Mouse (Mus musculus) intestine, embryonic 14.5 days (tissue): ENCODE results near the gene Col24a1. TPM values are rescaled to one million over a fixed set of nuclear protein-coding genes. Genes with fewer than 3 reads are reported as not detected.

ENCODE experiments used
- ATAC-seq: fragments of 200-750 bp; cut with Nextera tagmentation; replicated peaks from 2 replicates; pipeline ENCODE4 v1.8.0; 2017; ENCODE audit warnings: low read depth, moderate number of reproducible peaks, moderate TSS enrichment, moderate library complexity; ENCODE audit not compliant: low FRiP score, low TSS enrichment
- DNase-seq: peaks from one replicate; pipeline ENCODE4 v3.0.0-alpha.2; 2018; ENCODE audit warnings: low spot score
- H3K27ac ChIP-seq: fragments of 300-500 bp; sonication (generic); 2 replicates; pipeline ENCODE4 v1.5.1; 2014; ENCODE audit warnings: low read depth, mild to moderate bottlenecking, control low read depth
- H3K27me3 ChIP-seq: fragments of 300-500 bp; sonication (generic); replicated peaks from 2 replicates; pipeline ENCODE4 v1.6.1; 2014; ENCODE audit warnings: low read length, control low read depth; ENCODE audit not compliant: control insufficient read depth, insufficient read depth
- H3K36me3 ChIP-seq: fragments of 300-500 bp; sonication (generic); 2 replicates; pipeline ENCODE4 v1.6.1; 2014; ENCODE audit warnings: low read length, control low read depth; ENCODE audit not compliant: control insufficient read depth, insufficient read depth
- H3K4me1 ChIP-seq: fragments of 300-500 bp; sonication (generic); replicated peaks from 2 replicates; pipeline ENCODE4 v1.6.1; 2014; ENCODE audit warnings: low read length, control low read depth, mixed read lengths; ENCODE audit not compliant: control insufficient read depth, insufficient read depth
- H3K4me2 ChIP-seq: fragments of 300-500 bp; sonication (generic); 2 replicates; pipeline ENCODE4 v1.6.1; 2014; ENCODE audit warnings: low read length
- H3K4me3 ChIP-seq: fragments of 300-500 bp; sonication (generic); 2 replicates; pipeline ENCODE4 v1.5.1; 2014; ENCODE audit warnings: low read depth, low read length, control low read depth, mixed read lengths
- H3K9ac ChIP-seq: fragments of 300-500 bp; sonication (generic); 2 replicates; pipeline ENCODE4 v1.6.1; 2014; ENCODE audit warnings: mild to moderate bottlenecking, low read length
- H3K9me3 ChIP-seq: fragments of 300-500 bp; sonication (generic); 2 replicates; pipeline ENCODE4 v1.6.1; 2016; ENCODE audit warnings: low read length, control low read depth; ENCODE audit not compliant: control insufficient read depth
- WGBS: fragments of 180-500 bp; shearing (Covaris S2); extraction: QIAGEN DNeasy Blood & Tissue Kit; methylation state at CpG from one replicate; pipeline ENCODE4 v1.1.7; 2014; 5-methylcytosine and 5-hydroxymethylcytosine counted together
- polyA plus RNA-seq: library from polyadenylated mRNA; unstranded; fragments of >200 nt; fragmentation: Nextera tagmentation; extraction: Ambion mirVana; gene quantifications from 2 replicates; pipeline ENCODE4 v1.2.1, GENCODE M21; 2014

Col24a1 gene
- polyA plus RNA-seq, 1 experiment from 2014 or later = 5.1 TPM

DNA sequence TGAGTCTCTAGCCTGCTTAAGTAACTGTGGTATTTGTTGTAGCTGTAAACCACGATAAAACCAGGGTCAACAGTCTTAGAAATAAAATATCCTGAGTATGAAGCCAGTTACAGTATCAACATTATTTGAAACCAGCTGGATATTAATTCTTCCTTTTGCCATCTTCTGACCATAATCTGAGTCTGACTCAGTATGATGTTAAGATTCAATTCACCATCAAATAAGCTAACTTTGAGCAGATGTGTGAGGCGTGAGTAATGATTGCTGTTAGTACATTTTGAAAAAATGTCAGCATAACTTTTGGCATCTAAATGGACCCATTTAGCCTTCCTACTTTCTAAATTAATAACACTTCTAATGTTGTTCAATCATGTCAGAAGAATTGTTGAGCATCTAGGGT lies 230.0 kb downstream of the Col24a1 start:
- Histone ChIP-seq H3K4me1 (no peaks in the 10 kb centered on the region), H3K36me3 (no peaks in the 10 kb centered on the region), H3K4me2 (no peak overlapping the region), H3K9ac (no peak overlapping the region), H3K27me3 (no peaks in the 10 kb centered on the region), H3K27ac (no peak overlapping the region), H3K4me3 (no peak overlapping the region), H3K9me3 (no peaks in the 10 kb centered on the region)
- WGBS = 86% methylated on average over 2 of the region's 2 CpGs
- DNase-seq (no peak), ATAC-seq (no peak)

DNA sequence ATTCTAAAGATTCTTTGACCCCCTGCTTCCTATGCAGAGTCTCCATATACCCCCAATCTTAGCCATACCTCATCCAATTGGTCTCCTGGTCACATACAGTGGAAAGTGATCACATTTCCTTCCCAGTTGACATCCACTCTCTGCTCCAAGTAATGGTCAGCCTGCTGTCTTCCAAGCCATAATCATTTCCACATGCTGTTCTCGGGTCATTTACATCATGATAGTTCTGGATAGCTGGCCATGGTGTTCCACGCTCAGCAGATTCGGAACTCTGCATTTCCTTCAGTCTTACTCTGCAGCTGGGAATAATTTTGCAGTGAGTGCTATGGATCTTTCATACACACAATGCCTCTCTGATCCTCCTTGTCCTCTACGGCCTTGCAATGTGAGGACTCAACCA lies 233.0 kb downstream of the Col24a1 start:
- H3K27me3 ChIP-seq = no peaks in the 10 kb centered on the region
- H3K27ac ChIP-seq = no peak overlapping the region
- H3K4me3 ChIP-seq = no peak overlapping the region
- no peak overlapping the region for H3K9ac ChIP-seq
- WGBS = 92% methylated on average over 4 of the region's 4 CpGs
- no peaks in the 10 kb centered on the region for H3K9me3 ChIP-seq
- no peaks in the 10 kb centered on the region for H3K4me1 ChIP-seq
- no peaks in the 10 kb centered on the region for H3K36me3 ChIP-seq
- ATAC-seq = no peak
- no peak overlapping the region for H3K4me2 ChIP-seq
- no peak for DNase-seq

GRCm38 (mm10) chr3:145537870-145538269 lies 245.6 kb downstream of the Col24a1 start:
- WGBS = 96% methylated on average over 1 of the region's 1 CpGs
- H3K4me1 ChIP-seq = no peaks in the 10 kb centered on the region
- H3K4me3 ChIP-seq = no peak overlapping the region
- DNase-seq (no peak), ATAC-seq (no peak)
- H3K27ac ChIP-seq = no peak overlapping the region
- H3K9me3 ChIP-seq = no peaks in the 10 kb centered on the region
- no peaks in the 10 kb centered on the region for H3K27me3 ChIP-seq
- no peak overlapping the region for H3K9ac ChIP-seq
- H3K4me2 ChIP-seq = no peak overlapping the region
- H3K36me3 ChIP-seq = no peaks in the 10 kb centered on the region

GRCm38 (mm10) chr3:145548441-145549415 lies 256.5 kb downstream of the Col24a1 start:
- no peak overlapping the region for H3K9ac ChIP-seq
- H3K4me3 ChIP-seq = no peak overlapping the region
- no peaks in the 10 kb centered on the region for H3K27me3 ChIP-seq
- DNase-seq (no peak), ATAC-seq (no peak)
- H3K27ac ChIP-seq = no peak overlapping the region
- 75% methylated on average over 10 of the region's 10 CpGs for WGBS
- H3K4me1 ChIP-seq = no peaks in the 10 kb centered on the region
- no peaks in the 10 kb centered on the region for H3K9me3 ChIP-seq
- H3K4me2 ChIP-seq = no peak overlapping the region
- no peaks in the 10 kb centered on the region for H3K36me3 ChIP-seq

DNA sequence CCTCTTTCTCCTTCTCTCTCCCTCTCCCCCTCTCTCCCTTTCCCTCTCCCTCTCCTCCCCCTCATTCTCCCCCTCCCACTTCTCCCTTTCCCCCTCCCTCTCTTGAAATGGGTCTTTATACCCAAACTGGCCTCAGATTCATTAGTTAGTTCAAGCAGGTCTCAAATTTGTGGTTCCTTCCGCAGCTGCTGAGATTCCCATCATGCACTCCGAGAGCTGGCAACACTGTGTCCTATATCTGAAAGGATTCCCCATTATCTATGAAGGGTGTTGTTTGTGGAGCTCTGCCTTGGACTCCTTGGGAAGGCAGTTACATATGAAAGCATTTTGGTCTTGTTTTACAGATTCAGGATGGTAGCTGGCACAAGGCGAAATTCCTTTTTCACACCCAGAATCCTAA lies 257.9 kb downstream of the Col24a1 start:
- no peaks in the 10 kb centered on the region for H3K9me3 ChIP-seq
- H3K27ac ChIP-seq = no peak overlapping the region
- no peaks in the 10 kb centered on the region for H3K4me1 ChIP-seq
- no peaks in the 10 kb centered on the region for H3K27me3 ChIP-seq
- DNase-seq (no peak), ATAC-seq (no peak)
- no peak overlapping the region for H3K4me3 ChIP-seq
- H3K4me2 ChIP-seq = no peak overlapping the region
- WGBS = 82% methylated on average over 3 of the region's 3 CpGs
- no peaks in the 10 kb centered on the region for H3K36me3 ChIP-seq
- no peak overlapping the region for H3K9ac ChIP-seq

DNA sequence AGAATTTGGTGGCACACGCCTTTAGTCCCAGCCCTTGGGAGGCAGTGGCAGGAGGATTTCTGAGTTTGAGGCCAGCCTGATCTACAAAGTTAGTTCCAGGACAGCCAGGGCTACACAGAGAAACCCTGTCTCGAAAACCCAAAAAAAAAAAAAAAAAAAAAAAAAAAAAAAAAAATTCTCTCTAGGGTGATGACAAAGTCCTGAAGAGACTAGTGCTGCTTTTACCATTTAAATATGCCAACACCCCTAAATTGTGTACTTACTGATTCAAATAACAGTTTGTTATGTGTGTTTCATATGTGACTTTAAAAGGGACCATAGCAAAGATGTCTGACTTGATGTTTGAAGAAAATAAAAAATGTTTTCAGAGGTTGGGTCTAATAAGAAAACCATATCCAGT lies 262.1 kb downstream of the Col24a1 start:
- Histone ChIP-seq H3K27ac (no peak overlapping the region), H3K4me2 (no peak overlapping the region), H3K27me3 (no peaks in the 10 kb centered on the region), H3K36me3 (no peaks in the 10 kb centered on the region), H3K4me1 (no peaks in the 10 kb centered on the region), H3K4me3 (no peak overlapping the region), H3K9me3 (no peaks in the 10 kb centered on the region), H3K9ac (no peak overlapping the region)
- WGBS = 80% methylated on average over 2 of the region's 2 CpGs
- ATAC-seq (no peak), DNase-seq (no peak)

DNA sequence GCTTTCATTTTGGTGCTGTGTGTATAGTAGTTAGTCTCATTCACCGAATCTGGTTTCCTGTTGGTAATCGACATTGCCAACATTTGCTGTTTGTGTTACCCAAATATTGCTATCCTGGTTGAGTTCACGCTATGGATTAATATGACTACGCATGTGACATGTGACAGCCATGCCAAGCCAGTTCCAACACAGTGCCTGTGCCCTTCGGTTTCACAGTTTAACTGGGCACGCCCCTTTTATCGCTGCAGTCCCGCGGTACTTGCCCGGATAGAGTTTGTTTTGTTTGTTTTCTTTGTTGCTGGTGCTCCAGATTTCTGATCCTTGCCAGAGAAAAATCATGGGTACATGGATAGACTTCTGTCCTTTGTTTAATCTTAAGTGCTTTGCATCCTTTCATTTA lies 263.9 kb downstream of the Col24a1 start:
- Histone ChIP-seq H3K27me3 (no peaks in the 10 kb centered on the region), H3K4me3 (no peak overlapping the region), H3K9ac (no peak overlapping the region), H3K4me1 (no peaks in the 10 kb centered on the region), H3K27ac (no peak overlapping the region), H3K9me3 (no peaks in the 10 kb centered on the region), H3K36me3 (no peaks in the 10 kb centered on the region), H3K4me2 (no peak overlapping the region)
- DNase-seq = no peak
- whole genome bisulfite sequencing = 85% methylated on average over 10 of the region's 10 CpGs
- ATAC-seq = no peak

GRCm38 (mm10) chr3:145559675-145560074 lies 267.4 kb downstream of the Col24a1 start:
- Histone ChIP-seq H3K27ac (no peak overlapping the region), H3K4me3 (no peak overlapping the region), H3K9me3 (peaks cover 10% of the 10 kb centered on the region), H3K36me3 (no peaks in the 10 kb centered on the region), H3K4me2 (no peak overlapping the region), H3K4me1 (no peaks in the 10 kb centered on the region), H3K9ac (no peak overlapping the region), H3K27me3 (no peaks in the 10 kb centered on the region)
- WGBS = 94% methylated on average over 5 of the region's 5 CpGs
- no peak for DNase-seq
- no peak for ATAC-seq

GRCm38 (mm10) chr3:145560117-145560516 lies 267.8 kb downstream of the Col24a1 start:
- Histone ChIP-seq H3K27ac (no peak overlapping the region), H3K9me3 (peaks cover 10% of the 10 kb centered on the region), H3K9ac (no peak overlapping the region), H3K4me3 (no peak overlapping the region), H3K36me3 (no peaks in the 10 kb centered on the region), H3K27me3 (no peaks in the 10 kb centered on the region), H3K4me2 (no peak overlapping the region), H3K4me1 (no peaks in the 10 kb centered on the region)
- DNase-seq (no peak), ATAC-seq (no peak)
- 84% methylated on average over 4 of the region's 4 CpGs for WGBS
